Mouse (Mus musculus): ENCODE results near the gene Cacna1b. TPM values are rescaled to one million over a fixed set of nuclear protein-coding genes. Genes with fewer than 3 reads are reported as not detected.

Cacna1b gene
- polyA plus RNA-seq, 1 experiment from 2014 or later, result 18.4 TPM

- ATAC-seq (replicated peaks), result no peak
- Histone ChIP-seq H3K4me1 (no peaks in the 10 kb centered on the region), H3K9me3 (no peaks in the 10 kb centered on the region), H3K4me2 (no peak overlapping the region), H3K36me3 (replicated peaks) (peaks cover 20% of the 10 kb centered on the region), H3K9ac (no peak overlapping the region), H3K27me3 (replicated peaks) (no peaks in the 10 kb centered on the region), H3K4me3 (no peak overlapping the region), H3K27ac (no peak overlapping the region)
- 87% methylated on average over 7 of the region's 7 CpGs for WGBS
Measured at GRCm38 (mm10) chr2:24717963-24718362, 45.0 kb downstream of the Cacna1b start.

- peaks cover 17% of the 10 kb centered on the region for H3K36me3 ChIP-seq (replicated peaks)
- 94% methylated on average over 4 of the region's 4 CpGs for WGBS
Measured at GRCm38 (mm10) chr2:24717461-24717860, 45.5 kb downstream of the Cacna1b start.

GRCm38 (mm10) chr2:24705929-24706328 lies 57.0 kb downstream of the Cacna1b start:
- Histone ChIP-seq H3K9ac (no peak overlapping the region), H3K27me3 (replicated peaks) (no peaks in the 10 kb centered on the region), H3K36me3 (replicated peaks) (peaks cover 35% of the 10 kb centered on the region), H3K4me2 (no peak overlapping the region), H3K27ac (no peak overlapping the region), H3K4me1 (no peaks in the 10 kb centered on the region), H3K9me3 (no peaks in the 10 kb centered on the region), H3K4me3 (no peak overlapping the region)
- ATAC-seq (replicated peaks), result no peak
- WGBS, result 82% methylated on average over 10 of the region's 10 CpGs

More at GRCm38 (mm10) chr2:24717461-24717860, 45.5 kb downstream of the Cacna1b start:
- H3K4me1 ChIP-seq, result no peaks in the 10 kb centered on the region
- ATAC-seq (replicated peaks), result no peak
- no peak overlapping the region for H3K9ac ChIP-seq
- no peaks in the 10 kb centered on the region for H3K27me3 ChIP-seq (replicated peaks)
- H3K4me3 ChIP-seq, result no peak overlapping the region
- no peak overlapping the region for H3K4me2 ChIP-seq
- no peak overlapping the region for H3K27ac ChIP-seq
- H3K9me3 ChIP-seq, result no peaks in the 10 kb centered on the region

- Histone ChIP-seq H3K27me3 (replicated peaks) (no peaks in the 10 kb centered on the region), H3K9me3 (no peaks in the 10 kb centered on the region), H3K9ac (no peak overlapping the region), H3K36me3 (replicated peaks) (peaks cover 50% of the 10 kb centered on the region), H3K4me3 (no peak overlapping the region), H3K4me1 (no peaks in the 10 kb centered on the region), H3K4me2 (no peak overlapping the region), H3K27ac (no peak overlapping the region)
- 85% methylated on average over 3 of the region's 3 CpGs for WGBS
- no peak for ATAC-seq (replicated peaks)
Measured at GRCm38 (mm10) chr2:24702208-24702957, 60.6 kb downstream of the Cacna1b start.

- Histone ChIP-seq H3K4me3 (no peak overlapping the region), H3K27ac (no peak overlapping the region), H3K27me3 (replicated peaks) (no peaks in the 10 kb centered on the region), H3K36me3 (replicated peaks) (peaks cover 33% of the 10 kb centered on the region), H3K4me1 (no peaks in the 10 kb centered on the region), H3K9me3 (no peaks in the 10 kb centered on the region), H3K9ac (no peak overlapping the region), H3K4me2 (no peak overlapping the region)
- no peak for ATAC-seq (replicated peaks)
- 91% methylated on average over 8 of the region's 8 CpGs for WGBS
Measured at GRCm38 (mm10) chr2:24697281-24697980, 65.5 kb downstream of the Cacna1b start.

GRCm38 (mm10) chr2:24692371-24692770 lies 70.6 kb downstream of the Cacna1b start:
- H3K27ac ChIP-seq, result no peak overlapping the region
- no peak overlapping the region for H3K9ac ChIP-seq
- whole genome bisulfite sequencing, result 96% methylated on average over 2 of the region's 2 CpGs
- H3K36me3 ChIP-seq (replicated peaks), result peaks cover 33% of the 10 kb centered on the region; the same call in 1 of the 2 replicates
- ATAC-seq (replicated peaks), result no peak
- no peak overlapping the region for H3K4me3 ChIP-seq
- no peaks in the 10 kb centered on the region for H3K27me3 ChIP-seq (replicated peaks)
- no peak overlapping the region for H3K4me2 ChIP-seq
- no peaks in the 10 kb centered on the region for H3K4me1 ChIP-seq
- H3K9me3 ChIP-seq, result no peaks in the 10 kb centered on the region

GRCm38 (mm10) chr2:24690356-24690755 lies 72.6 kb downstream of the Cacna1b start:
- H3K9ac ChIP-seq, result no peak overlapping the region
- H3K4me3 ChIP-seq, result no peak overlapping the region
- H3K4me1 ChIP-seq, result no peaks in the 10 kb centered on the region
- H3K36me3 ChIP-seq (replicated peaks), result peaks cover 28% of the 10 kb centered on the region; the same call in 1 of the 2 replicates
- H3K9me3 ChIP-seq, result no peaks in the 10 kb centered on the region
- no peak overlapping the region for H3K4me2 ChIP-seq
- WGBS, result 95% methylated on average over 2 of the region's 2 CpGs
- no peak overlapping the region for H3K27ac ChIP-seq
- H3K27me3 ChIP-seq (replicated peaks), result no peaks in the 10 kb centered on the region
- no peak for ATAC-seq (replicated peaks)

GRCm38 (mm10) chr2:24685347-24685746 lies 77.6 kb downstream of the Cacna1b start:
- H3K4me2 ChIP-seq, result no peak overlapping the region
- 87% methylated on average over 5 of the region's 5 CpGs for WGBS
- H3K27me3 ChIP-seq (replicated peaks), result no peaks in the 10 kb centered on the region
- H3K36me3 ChIP-seq (replicated peaks), result peaks cover 26% of the 10 kb centered on the region
- H3K27ac ChIP-seq, result no peak overlapping the region
- no peaks in the 10 kb centered on the region for H3K9me3 ChIP-seq
- no peak overlapping the region for H3K9ac ChIP-seq
- H3K4me1 ChIP-seq, result no peaks in the 10 kb centered on the region
- no peak overlapping the region for H3K4me3 ChIP-seq
- no peak for ATAC-seq (replicated peaks)

- Histone ChIP-seq H3K27me3 (replicated peaks) (no peaks in the 10 kb centered on the region), H3K4me2 (no peak overlapping the region), H3K27ac (no peak overlapping the region), H3K36me3 (replicated peaks) (peaks cover 21% of the 10 kb centered on the region), H3K4me1 (no peaks in the 10 kb centered on the region), H3K9ac (no peak overlapping the region), H3K9me3 (no peaks in the 10 kb centered on the region), H3K4me3 (no peak overlapping the region)
- no peak for ATAC-seq (replicated peaks)
- WGBS, result 92% methylated on average over 4 of the region's 4 CpGs
Measured at GRCm38 (mm10) chr2:24684796-24685195, 78.2 kb downstream of the Cacna1b start.

- Histone ChIP-seq H3K4me3 (no peak overlapping the region), H3K27ac (no peak overlapping the region), H3K9me3 (no peaks in the 10 kb centered on the region), H3K4me2 (no peak overlapping the region), H3K4me1 (peaks cover 3% of the 10 kb centered on the region; the same call in 1 of the 2 replicates), H3K36me3 (replicated peaks) (peaks cover 16% of the 10 kb centered on the region), H3K27me3 (replicated peaks) (no peaks in the 10 kb centered on the region), H3K9ac (no peak overlapping the region)
- 97% methylated on average over 3 of the region's 3 CpGs for WGBS
- no peak for ATAC-seq (replicated peaks)
Measured at GRCm38 (mm10) chr2:24683266-24683665, 79.7 kb downstream of the Cacna1b start.

- WGBS, result 93% methylated on average over 1 of the region's 1 CpGs
- no peak for ATAC-seq (replicated peaks)
- Histone ChIP-seq H3K27me3 (replicated peaks) (no peaks in the 10 kb centered on the region), H3K4me3 (no peak overlapping the region), H3K9ac (no peak overlapping the region), H3K36me3 (replicated peaks) (peaks cover 12% of the 10 kb centered on the region), H3K4me2 (no peak overlapping the region), H3K9me3 (no peaks in the 10 kb centered on the region), H3K27ac (no peak overlapping the region), H3K4me1 (peaks cover 3% of the 10 kb centered on the region; the same call in 1 of the 2 replicates)
Measured at GRCm38 (mm10) chr2:24680731-24681130, 82.2 kb downstream of the Cacna1b start.

- H3K4me1 ChIP-seq, result peaks cover 3% of the 10 kb centered on the region; the same call in 1 of the 2 replicates
- H3K27ac ChIP-seq, result no peak overlapping the region
- WGBS, result 85% methylated on average over 2 of the region's 2 CpGs
- H3K27me3 ChIP-seq (replicated peaks), result no peaks in the 10 kb centered on the region
- H3K4me3 ChIP-seq, result no peak overlapping the region
- no peak for ATAC-seq (replicated peaks)
- peaks cover 12% of the 10 kb centered on the region for H3K36me3 ChIP-seq (replicated peaks)
- H3K9me3 ChIP-seq, result no peaks in the 10 kb centered on the region
- H3K9ac ChIP-seq, result no peak overlapping the region
- no peak overlapping the region for H3K4me2 ChIP-seq
Measured at GRCm38 (mm10) chr2:24680176-24680575, 82.8 kb downstream of the Cacna1b start.

Measured in midbrain, embryonic 15.5 days (tissue).